In the genomic region with DNA sequence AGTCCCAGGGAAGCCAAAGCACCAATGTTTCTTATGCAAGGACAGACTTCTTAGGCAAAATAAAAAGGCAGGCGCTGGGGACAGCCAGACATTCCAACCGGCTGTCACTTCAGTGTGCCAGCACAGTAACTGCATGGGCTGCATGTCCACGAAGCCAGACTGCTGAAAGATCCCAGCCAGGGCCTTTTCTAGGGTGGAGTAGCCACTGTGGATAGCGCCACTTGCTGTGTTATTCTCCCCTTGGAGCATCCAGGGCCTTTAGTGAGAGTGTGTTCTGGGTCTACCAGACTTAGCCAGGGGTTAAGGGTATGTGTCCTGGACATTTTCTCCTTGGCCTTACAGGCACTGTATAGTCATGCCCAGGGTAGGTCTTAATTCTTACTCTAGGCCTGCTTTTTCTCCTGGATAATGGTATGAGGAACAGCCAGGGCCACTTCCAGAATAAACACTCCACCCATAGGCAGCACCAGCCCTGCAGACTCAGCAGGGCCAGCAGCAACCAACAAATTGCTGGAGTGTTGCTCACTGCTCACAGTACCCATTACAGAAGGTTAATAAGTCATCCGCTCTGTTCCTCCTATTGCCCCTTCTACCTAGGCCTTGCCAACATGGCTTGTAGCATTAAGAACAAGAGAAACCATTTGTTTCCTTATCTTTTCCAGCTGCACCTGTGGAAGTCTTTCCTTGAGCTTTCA, we compare ENCODE assay signal across 8 mouse cellular contexts. TPM values are rescaled to one million over a fixed set of nuclear protein-coding genes. Genes with fewer than 3 reads are reported as not detected.
DNase-seq lines count a peak whose midpoint lies in the region; ATAC-seq lines count a peak whose summit lies in the region.

No protein-coding gene starts in this region.

- intact Hi-C loops in heart, postnatal 25 days (cut with DNase I): loop anchor here (2.0 kb wide), 1 partner anchor 27 kb away; no protein-coding TSS in a partner anchor

- H3K36me3 ChIP-seq in heart, embryonic 11.5 days (ENCODE audit: control insufficient read depth, insufficient read depth, low read length): peaks cover 5% of the 10 kb centered on the region
- peaks cover 5% of the 10 kb centered on the region; the same call in 1 of the 2 replicates for H3K36me3 ChIP-seq in midbrain, embryonic 14.5 days (ENCODE audit: control insufficient read depth, insufficient read depth, low read length)

- no peak overlapping the region for H3K4me3 ChIP-seq in heart, embryonic 11.5 days (ENCODE audit: low read depth, low read length)
- H3K4me3 ChIP-seq in midbrain, embryonic 14.5 days (replicated peaks; ENCODE audit: low read depth, low read length): no peak overlapping the region

- no peak overlapping the region; the same call in 1 of the 2 replicates for H3K4me2 ChIP-seq in heart, embryonic 11.5 days
- H3K4me2 ChIP-seq in midbrain, embryonic 14.5 days (ENCODE audit: low read length): no peak overlapping the region

- DNase-seq in heart, adult 9 months (ENCODE audit: low spot score in 2 of 2): peak; percentile 41 to 51
- DNase-seq in heart, postnatal 25 days (ENCODE audit: low spot score): no peak
- DNase-seq in kidney, postnatal 10 days: peak; percentile 58
- DNase-seq in midbrain, embryonic 14.5 days: no peak
- DNase-seq in layer of hippocampus, adult 18-20 months (ENCODE audit: low spot score in 2 of 2): no peak
- no peak for DNase-seq in layer of hippocampus, adult 9-10 months (ENCODE audit: low spot score)

- ATAC-seq in heart, embryonic 11.5 days (replicated peaks; ENCODE audit: insufficient number of reproducible peaks, low FRiP score, low TSS enrichment): no peak
- ATAC-seq in midbrain, embryonic 14.5 days (ENCODE audit: low FRiP score, low TSS enrichment): no peak
- no peak for ATAC-seq in megakaryocyte-erythroid progenitor cell, adult 5-6 weeks (replicated peaks; ENCODE audit: low FRiP score, low TSS enrichment, poor library complexity, severe bottlenecking)

- no peaks in the 10 kb centered on the region for H3K9me3 ChIP-seq in heart, embryonic 11.5 days (replicated peaks; ENCODE audit: control insufficient read depth, low read length)
- no peaks in the 10 kb centered on the region for H3K9me3 ChIP-seq in midbrain, embryonic 14.5 days (ENCODE audit: control insufficient read depth, low read length)

- WGBS in heart, embryonic 11.5 days (ENCODE audit: insufficient replicate concordance): 48% methylated on average over 5 of the region's 5 CpGs
- 55% methylated on average over 5 of the region's 5 CpGs for whole genome bisulfite sequencing in midbrain, embryonic 14.5 days

- peak overlapping the region; percentile 74 for H3K9ac ChIP-seq in heart, embryonic 11.5 days (ENCODE audit: low read depth, low read length)
- no peak overlapping the region for H3K9ac ChIP-seq in midbrain, embryonic 14.5 days (replicated peaks; ENCODE audit: low read length)

- H3K27ac ChIP-seq in heart, embryonic 11.5 days (ENCODE audit: low read depth, low read length): peak overlapping the region; percentile 95
- H3K27ac ChIP-seq in midbrain, embryonic 14.5 days (replicated peaks; ENCODE audit: low read depth, low read length): peak overlapping the region; percentile 72

- no peaks in the 10 kb centered on the region for H3K27me3 ChIP-seq in heart, embryonic 11.5 days (ENCODE audit: control insufficient read depth, insufficient read depth, low read length)
- H3K27me3 ChIP-seq in midbrain, embryonic 14.5 days (ENCODE audit: control insufficient read depth, insufficient read depth, low read length): no peaks in the 10 kb centered on the region

- H3K4me1 ChIP-seq in heart, embryonic 11.5 days (ENCODE audit: control insufficient read depth, insufficient read depth, low read length): peaks cover 26% of the 10 kb centered on the region
- H3K4me1 ChIP-seq in midbrain, embryonic 14.5 days (ENCODE audit: control insufficient read depth, insufficient read depth, low read length): peaks cover 9% of the 10 kb centered on the region

RNA-seq across cellular contexts. Expression of a gene that starts 6.8 kb away (rescaled TPM):
- total RNA-seq in heart, postnatal 25 days (2021): 10 to 100 TPM; 16.6 to 20.3 TPM
- polyA plus RNA-seq in heart, embryonic 11.5 days (2014; fragmentation: Nextera tagmentation; extraction: Ambion mirVana): 19.3 and 23.3 TPM in 2 replicates
- 13.2 and 13.4 TPM in 2 replicates for polyA plus RNA-seq in midbrain, embryonic 14.5 days (2014; fragmentation: Nextera tagmentation; extraction: Ambion mirVana)
- total RNA-seq in megakaryocyte-erythroid progenitor cell, adult 5-6 weeks (2014; fragmentation: Nextera tagmentation): 2.0 TPM in 1 of 2 replicates, not detected in the other
- 0.33 TPM in 1 of 2 replicates, not detected in the other for total RNA-seq in megakaryocyte-erythroid progenitor cell, adult 5-6 weeks (2017)
- 10 to 100 TPM in 1 of 2 experiments, 1 to 10 TPM in 1; 9.8 to 15.4 TPM for total RNA-seq in layer of hippocampus, adult 18-20 months (2021)

RNA-seq across cellular contexts. Expression of a gene that starts 28.0 kb away (rescaled TPM):
- total RNA-seq in heart, postnatal 25 days (2021): 1 to 10 TPM; 3.5 to 4.2 TPM
- polyA plus RNA-seq in heart, embryonic 11.5 days (2014; fragmentation: Nextera tagmentation; extraction: Ambion mirVana): 7.3 and 9.4 TPM in 2 replicates
- polyA plus RNA-seq in midbrain, embryonic 14.5 days (2014; fragmentation: Nextera tagmentation; extraction: Ambion mirVana): 7.2 and 8.9 TPM in 2 replicates
- total RNA-seq in megakaryocyte-erythroid progenitor cell, adult 5-6 weeks (2014; fragmentation: Nextera tagmentation): 31.4 and 38.4 TPM in 2 replicates
- 47.3 and 69.9 TPM in 2 replicates for total RNA-seq in megakaryocyte-erythroid progenitor cell, adult 5-6 weeks (2017)
- 1 to 10 TPM; 5.3 TPM for total RNA-seq in layer of hippocampus, adult 18-20 months (2021)

RNA-seq across cellular contexts. Expression of a gene that starts 37.1 kb away (rescaled TPM):
- 100 to 1,000 TPM; 129 to 141 TPM for total RNA-seq in heart, postnatal 25 days (2021)
- polyA plus RNA-seq in heart, embryonic 11.5 days (2014; fragmentation: Nextera tagmentation; extraction: Ambion mirVana): 119 and 134 TPM in 2 replicates
- polyA plus RNA-seq in midbrain, embryonic 14.5 days (2014; fragmentation: Nextera tagmentation; extraction: Ambion mirVana): 171 and 207 TPM in 2 replicates
- total RNA-seq in megakaryocyte-erythroid progenitor cell, adult 5-6 weeks (2014; fragmentation: Nextera tagmentation): 76.0 and 100 TPM in 2 replicates
- 18.2 and 24.0 TPM in 2 replicates for total RNA-seq in megakaryocyte-erythroid progenitor cell, adult 5-6 weeks (2017)
- total RNA-seq in layer of hippocampus, adult 18-20 months (2021): 10 to 100 TPM; 79.8 to 81.0 TPM

RNA-seq across cellular contexts. Expression of a gene that starts 46.0 kb away (rescaled TPM):
- total RNA-seq in heart, postnatal 25 days (2021): 1,000 to 10,000 TPM; 1,004 to 1,109 TPM
- polyA plus RNA-seq in heart, embryonic 11.5 days (2014; fragmentation: Nextera tagmentation; extraction: Ambion mirVana): 147 and 191 TPM in 2 replicates
- 17.6 and 25.7 TPM in 2 replicates for polyA plus RNA-seq in midbrain, embryonic 14.5 days (2014; fragmentation: Nextera tagmentation; extraction: Ambion mirVana)
- 2.3 and 9.7 TPM in 2 replicates for total RNA-seq in megakaryocyte-erythroid progenitor cell, adult 5-6 weeks (2014; fragmentation: Nextera tagmentation)
- 6.9 and 9.5 TPM in 2 replicates for total RNA-seq in megakaryocyte-erythroid progenitor cell, adult 5-6 weeks (2017)
- total RNA-seq in layer of hippocampus, adult 18-20 months (2021): 10 to 100 TPM; 10.0 to 10.3 TPM

RNA-seq across cellular contexts. Expression of a gene that starts 52.1 kb away (rescaled TPM):
- total RNA-seq in heart, postnatal 25 days (2021): 10 to 100 TPM in 1 of 2 experiments, 1 to 10 TPM in 1; 9.8 to 12.0 TPM
- polyA plus RNA-seq in heart, embryonic 11.5 days (2014; fragmentation: Nextera tagmentation; extraction: Ambion mirVana): 9.5 and 10.6 TPM in 2 replicates
- polyA plus RNA-seq in midbrain, embryonic 14.5 days (2014; fragmentation: Nextera tagmentation; extraction: Ambion mirVana): 3.4 and 3.9 TPM in 2 replicates
- not detected in 2 replicates for total RNA-seq in megakaryocyte-erythroid progenitor cell, adult 5-6 weeks (2014; fragmentation: Nextera tagmentation)
- 0.38 and 0.65 TPM in 2 replicates for total RNA-seq in megakaryocyte-erythroid progenitor cell, adult 5-6 weeks (2017)
- total RNA-seq in layer of hippocampus, adult 18-20 months (2021): 1 to 10 TPM; 4.5 to 5.3 TPM

Comparison
In these comparisons a context has a peak if more than half of its experiments do, and no peak if none do; other contexts are left out.
1. DNase-seq: peak in heart, adult 9 months (2 of 2) and kidney, postnatal 10 days (single experiment); none in heart, postnatal 25 days (single experiment), midbrain, embryonic 14.5 days (single experiment), layer of hippocampus, adult 18-20 months (0 of 2) and layer of hippocampus, adult 9-10 months (single experiment).
2. RNA of a gene that starts 28.0 kb away (total RNA-seq): 31.4 to 69.9 TPM in megakaryocyte-erythroid progenitor cell, adult 5-6 weeks; 5.3 TPM in layer of hippocampus, adult 18-20 months and 3.5 to 4.2 TPM in heart, postnatal 25 days; every median in the first group is over 4 times any median in the second.